ENCODE assay signal across 24 mouse cellular contexts in genomic region chr9:123247992-123248391, GRCm38 (mm10). TPM values are rescaled to one million over a fixed set of nuclear protein-coding genes. Genes with fewer than 3 reads are reported as not detected.
"Had no signal": no experiment of that assay in that cellular context is flagged by ENCODE, and none has a peak within 500 bp of the region (broad histone marks: within the 10 kb centered on the region; RNA-seq: fewer than 3 reads in every experiment).

No protein-coding gene starts in this region.

- H3K9ac ChIP-seq: intestine, embryonic 15.5 days; limb, embryonic 13.5 days; midbrain, embryonic 13.5 days; stomach, embryonic 15.5 days had no signal

- DNase-seq: kidney, adult 11 months; kidney, adult 8-10 months; kidney, postnatal 14 days; kidney, postnatal 4 days; layer of hippocampus, adult 9-11 months; lung, adult 2 months; lung, postnatal 14 days; lung, postnatal 4 days; right cerebral cortex, adult 18-20 months; right cerebral cortex, postnatal 25 days; spleen, adult 18-20 months; thymus, postnatal 25 days had no signal

- H3K4me3 ChIP-seq: intestine, embryonic 15.5 days; limb, embryonic 10.5 days; limb, embryonic 13.5 days; midbrain, embryonic 10.5 days; midbrain, embryonic 13.5 days; myocyte; stomach, embryonic 15.5 days had no signal

- H3K9me3 ChIP-seq: intestine, embryonic 15.5 days; limb, embryonic 10.5 days; limb, embryonic 13.5 days; midbrain, embryonic 10.5 days; midbrain, embryonic 13.5 days; stomach, embryonic 15.5 days had no signal

- H3K4me1 ChIP-seq: intestine, embryonic 15.5 days; limb, embryonic 13.5 days; midbrain, embryonic 10.5 days; midbrain, embryonic 13.5 days; stomach, embryonic 15.5 days had no signal

- H3K27ac ChIP-seq: intestine, embryonic 15.5 days; limb, embryonic 10.5 days; limb, embryonic 13.5 days; midbrain, embryonic 10.5 days; midbrain, embryonic 13.5 days; stomach, embryonic 15.5 days had no signal

- ATAC-seq: intestine, embryonic 15.5 days; midbrain, embryonic 13.5 days; midbrain, embryonic 16.5 days had no signal

- H3K4me2 ChIP-seq: intestine, embryonic 15.5 days; limb, embryonic 13.5 days; midbrain, embryonic 13.5 days; stomach, embryonic 15.5 days had no signal

- H3K27me3 ChIP-seq: intestine, embryonic 15.5 days; limb, embryonic 13.5 days; midbrain, embryonic 13.5 days; stomach, embryonic 15.5 days had no signal

- H3K36me3 ChIP-seq: intestine, embryonic 15.5 days; limb, embryonic 10.5 days; limb, embryonic 13.5 days; midbrain, embryonic 10.5 days; midbrain, embryonic 13.5 days; stomach, embryonic 15.5 days had no signal

RNA-seq across cellular contexts. Expression of gene Cdcp1, which starts 32.2 kb away (rescaled TPM):
- total RNA-seq: layer of hippocampus, adult 18-20 months; layer of hippocampus, postnatal 25 days; megakaryocyte, adult 5-6 weeks; monocyte, adult 5-6 weeks had no signal
- polyA plus RNA-seq: myocyte had no signal
